Mouse (Mus musculus) cerebellum, postnatal 4 days (tissue): ENCODE results near the gene Cers2.
"Not testable (repeated sequence)": the region's sequence is repeated elsewhere in the genome, so short reads cannot be mapped to it uniquely, and the experiment has no call there.

Experiments used
- DNase-seq, 2 experiments: peaks; one replicate each; pipeline ENCODE4 v3.0.0; 2022; ENCODE audit warnings: low spot score in 2 of 2, mixed read lengths in 1 of 2

Cers2 gene

GRCm38 (mm10) chr3:95317414-95318080, 3.0 kb downstream of the Cers2 start:
- DNase-seq = peak in 1 of 2 experiments; percentile 48

DNA sequence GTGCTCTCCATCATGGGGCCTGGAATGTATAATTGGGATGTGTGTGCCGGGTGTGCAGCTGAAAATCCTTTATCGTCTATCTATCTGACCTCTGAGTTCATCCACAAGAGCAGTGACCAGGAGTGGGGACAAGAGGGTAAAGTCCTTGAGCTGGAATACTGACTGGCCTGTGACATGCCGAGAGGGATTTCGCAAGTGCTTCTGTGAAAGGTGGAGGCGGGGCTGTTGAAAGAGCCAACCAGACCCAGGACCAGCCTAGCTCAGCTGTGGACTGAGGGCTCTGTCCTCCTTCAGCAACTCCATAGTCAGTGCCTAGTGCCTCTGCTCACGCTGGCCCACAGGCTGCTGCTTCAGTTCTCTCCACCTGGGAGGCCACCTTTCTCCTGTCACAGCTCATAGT, 4.0 kb downstream of the Cers2 start:
- DNase-seq = no peak

- no peak for DNase-seq
Observed at GRCm38 (mm10) chr3:95319110-95319509, 4.5 kb downstream of the Cers2 start.

DNA sequence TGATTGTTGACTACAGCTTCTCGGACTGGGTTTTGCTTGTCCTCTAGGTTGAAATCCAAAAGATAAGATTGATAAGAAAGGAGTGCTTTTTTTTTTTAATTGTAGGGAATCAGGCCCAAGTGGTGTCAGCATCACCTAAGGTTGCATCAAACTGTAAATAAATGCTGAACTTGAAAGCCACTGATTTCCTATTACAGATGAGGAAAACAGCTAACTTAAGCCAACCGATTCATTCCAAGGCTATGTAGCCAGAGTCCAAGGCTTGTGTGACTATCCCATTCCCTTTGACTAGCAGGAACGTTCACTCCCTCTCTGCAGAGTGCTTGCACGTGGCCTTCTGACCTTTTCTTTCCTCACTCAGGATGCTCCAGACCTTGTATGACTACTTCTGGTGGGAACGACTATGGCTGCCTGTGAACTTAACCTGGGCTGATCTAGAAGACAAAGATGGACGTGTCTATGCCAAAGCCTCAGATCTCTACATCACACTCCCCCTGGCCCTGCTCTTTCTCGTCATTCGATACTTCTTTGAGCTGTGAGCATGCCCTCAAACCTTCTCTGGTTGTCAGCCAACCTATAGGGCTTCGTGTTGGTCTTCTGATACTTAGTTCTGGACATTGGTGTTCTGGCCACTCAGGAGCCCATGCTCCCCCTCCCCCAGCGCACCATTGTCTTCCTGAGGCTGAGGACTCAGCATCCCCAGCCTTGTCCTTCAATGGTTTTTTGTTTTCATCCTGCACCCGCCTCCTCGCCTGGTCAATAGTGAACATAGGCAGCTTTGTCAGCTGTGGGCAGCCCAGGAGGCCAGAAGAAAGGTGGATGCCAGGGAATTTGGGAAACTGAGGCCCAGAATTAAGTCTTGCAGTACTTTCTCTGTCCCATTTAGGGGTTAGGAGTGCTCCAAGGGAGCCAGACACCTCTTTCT, 5.4 kb downstream of the Cers2 start:
- DNase-seq = no peak

- DNase-seq = no peak
Observed at GRCm38 (mm10) chr3:95323429-95323828, 8.8 kb downstream of the Cers2 start.

GRCm38 (mm10) chr3:95324454-95325144, 10.0 kb downstream of the Cers2 start:
- no peak for DNase-seq

GRCm38 (mm10) chr3:95328803-95329404, 14.3 kb downstream of the Cers2 start:
- no peak for DNase-seq

DNA sequence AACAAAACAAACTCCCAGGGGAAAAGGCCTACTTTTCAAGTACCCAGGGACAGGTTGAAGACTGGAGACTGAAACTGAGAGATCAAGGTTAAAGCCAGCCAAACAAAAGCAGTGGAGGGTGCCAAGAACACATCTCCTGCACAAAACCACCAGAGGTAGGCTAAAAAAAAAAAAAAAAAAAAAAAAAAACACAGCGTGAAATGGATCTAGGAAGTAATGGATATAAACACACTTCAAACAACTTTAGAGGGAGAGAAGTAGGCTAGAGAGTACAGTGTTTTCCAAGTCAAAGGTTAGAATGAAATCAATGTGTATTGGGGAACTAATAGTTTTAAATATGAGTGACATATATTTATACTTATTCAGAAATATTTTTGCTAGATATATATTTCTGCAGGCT, 16.9 kb downstream of the Cers2 start:
- no peak for DNase-seq

DNA sequence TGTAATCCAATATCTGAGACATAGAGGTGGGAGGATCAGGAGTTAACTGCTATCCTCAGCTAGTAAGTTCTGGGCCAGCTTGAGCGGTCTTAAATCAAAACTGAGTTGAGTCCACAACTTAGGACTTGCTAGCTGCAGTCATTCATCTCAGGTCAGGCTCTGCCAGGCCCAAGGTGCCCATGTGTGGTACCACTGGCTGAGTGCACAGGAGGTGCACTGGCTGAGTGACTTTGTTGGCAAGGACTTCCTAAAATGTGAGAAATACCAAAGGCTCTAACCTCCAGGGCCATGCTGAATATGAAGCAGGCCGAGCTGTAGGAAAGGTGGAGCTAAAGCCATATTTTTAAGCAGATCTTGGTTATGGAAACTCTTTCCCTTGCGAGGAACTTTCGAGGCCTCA, 22.8 kb downstream of the Cers2 start:
- DNase-seq = no peak

DNA sequence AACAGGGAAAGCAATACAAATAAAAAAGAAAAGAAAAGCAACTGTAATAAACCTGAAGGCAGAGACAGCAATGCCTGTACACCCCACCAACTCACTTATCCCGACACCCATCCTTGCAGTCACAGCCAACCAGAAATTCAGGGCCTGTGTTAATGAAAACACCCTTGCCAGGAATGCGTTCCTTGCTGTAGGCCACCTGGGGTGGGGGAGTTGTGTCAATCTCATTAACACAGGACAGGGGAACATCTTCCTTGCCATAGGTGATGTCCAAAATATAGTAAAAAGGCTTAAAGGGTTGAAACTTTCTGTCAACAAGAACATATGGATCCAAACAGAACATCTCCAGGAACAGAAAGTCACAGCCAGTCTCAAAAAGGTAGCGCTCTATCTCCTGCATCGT, 23.7 kb downstream of the Cers2 start:
- DNase-seq = no peak

- not testable (repeated sequence) for DNase-seq
Observed at GRCm38 (mm10) chr3:95343356-95344000, 28.9 kb downstream of the Cers2 start.

GRCm38 (mm10) chr3:95346454-95346853, 31.9 kb downstream of the Cers2 start:
- DNase-seq = no peak

DNA sequence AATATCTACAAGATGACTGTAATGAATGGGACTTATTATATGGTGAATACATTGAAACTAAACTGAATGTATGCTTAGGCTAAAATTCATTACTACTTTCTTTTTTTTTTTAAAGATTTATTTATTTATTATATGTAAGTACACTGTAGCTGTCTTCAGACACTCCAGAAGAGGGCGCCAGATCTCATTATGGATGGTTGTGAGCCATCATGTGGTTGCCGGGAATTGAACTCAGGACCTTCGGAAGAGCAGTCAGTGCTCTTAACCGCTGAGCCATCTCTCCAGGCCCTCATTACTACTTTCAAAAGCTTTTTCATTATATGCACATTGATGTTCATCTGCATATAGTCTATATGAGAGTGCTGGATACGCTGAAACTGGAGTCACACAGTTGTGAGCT, 33.8 kb downstream of the Cers2 start:
- not testable (repeated sequence) for DNase-seq

- DNase-seq = no peak
Observed at GRCm38 (mm10) chr3:95349491-95349890, 34.9 kb downstream of the Cers2 start.

DNA sequence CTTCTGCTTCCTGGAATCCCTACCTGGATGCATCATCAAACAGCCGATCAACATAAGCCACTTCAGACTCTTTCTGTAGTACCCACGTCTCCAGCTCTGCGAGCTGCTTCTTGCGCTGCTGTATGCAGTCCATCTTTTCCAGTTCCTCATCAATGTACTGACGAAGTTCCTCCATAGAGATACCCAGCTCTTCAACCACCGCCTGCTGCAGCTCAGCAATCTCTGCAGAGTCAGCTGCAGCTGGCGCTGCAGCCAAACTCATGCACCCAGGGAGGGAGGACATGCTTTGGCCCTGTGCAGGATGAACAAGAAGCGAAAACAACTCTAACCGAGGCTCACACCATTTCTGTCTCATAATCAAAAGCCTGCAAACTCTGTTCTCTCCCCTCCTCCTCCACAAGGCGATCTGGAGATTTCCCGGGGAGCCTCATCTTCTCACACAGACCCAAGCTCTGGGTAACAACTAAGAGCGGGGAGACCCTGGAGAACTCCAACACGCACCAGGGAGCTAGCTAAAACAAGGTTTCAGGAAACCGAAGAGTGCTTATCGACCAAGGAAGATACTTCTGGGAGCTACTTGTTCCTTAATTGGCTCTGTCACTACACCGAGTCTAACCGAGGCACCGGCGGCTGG, 41.4 kb downstream of the Cers2 start:
- DNase-seq = not testable (repeated sequence)

DNA sequence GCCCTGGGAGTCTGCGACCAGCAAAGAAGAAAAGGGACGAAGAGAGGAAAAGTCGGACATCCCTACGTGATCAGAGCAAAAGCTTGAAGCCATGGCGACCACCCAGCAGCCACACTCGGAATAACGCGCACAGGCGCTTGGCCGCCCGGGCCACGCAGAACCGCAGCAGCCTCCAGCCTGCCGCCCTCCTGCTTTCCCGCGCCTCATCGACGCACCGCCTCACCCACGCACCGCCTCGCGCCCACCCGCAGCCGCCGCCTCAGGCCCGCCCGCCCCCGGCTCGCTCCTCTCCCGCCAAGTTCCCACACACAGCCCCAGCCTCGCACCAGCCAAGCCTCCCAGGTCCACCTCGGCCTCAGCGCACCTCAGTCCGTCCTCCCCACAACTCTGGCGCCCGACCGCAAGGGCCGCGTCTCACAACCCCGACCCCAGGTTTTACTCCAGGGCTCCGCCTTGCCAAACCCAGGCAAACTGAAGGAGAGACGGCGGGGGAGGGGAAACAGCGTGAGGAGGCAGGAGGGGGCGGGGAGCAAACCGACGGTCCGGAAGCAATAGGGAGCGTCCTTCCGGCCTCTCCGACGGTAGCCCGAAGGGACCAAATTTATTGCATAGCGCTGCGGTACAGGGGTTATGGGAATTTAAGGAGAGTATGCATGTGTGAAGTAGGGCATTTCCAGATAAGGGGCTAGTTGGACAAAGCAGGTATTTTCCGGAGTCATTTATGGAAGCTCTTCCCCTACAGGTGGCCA, 42.3 kb downstream of the Cers2 start, which contains the start of gene Setdb1:
Gene Setdb1 (minus strand): TSS at position 502 of the 749 bp plus-strand sequence.
- DNase-seq = peak; percentile 90 to 96

- DNase-seq = no peak
Observed at GRCm38 (mm10) chr3:95357746-95358145, 43.2 kb downstream of the Cers2 start.

GRCm38 (mm10) chr3:95360276-95360675, 45.7 kb downstream of the Cers2 start:
- DNase-seq = not testable (repeated sequence)

DNA sequence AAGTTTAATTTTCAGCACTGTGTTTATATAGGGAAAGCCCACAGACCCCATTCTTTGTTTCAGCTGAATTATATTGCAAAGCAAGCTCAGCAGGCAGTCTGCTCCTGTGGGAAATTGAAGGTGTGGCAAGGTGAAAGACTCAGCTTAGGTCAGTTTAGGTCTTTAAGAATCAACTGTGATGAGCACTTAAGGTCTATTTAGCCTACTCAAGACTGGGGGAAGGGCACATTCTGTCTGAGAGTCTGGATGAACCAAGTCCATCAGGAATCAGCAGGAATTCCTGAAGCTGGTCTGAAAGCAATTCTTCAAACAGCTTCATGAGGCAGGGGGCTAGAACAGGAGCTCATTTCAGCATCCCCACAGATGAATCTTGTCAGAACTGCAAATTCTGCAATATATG, 55.5 kb downstream of the Cers2 start:
- DNase-seq = no peak
